Mouse (Mus musculus) heart, adult 2 months (tissue): Measurements from ENCODE around the gene Zbtb8a. TPM values are rescaled to one million over a fixed set of nuclear protein-coding genes. Genes with fewer than 3 reads are reported as not detected.

ENCODE experiments used
- DNase-seq, 2 experiments: peaks; one replicate each; pipeline ENCODE4 v3.0.0; 2021
- H3K27ac ChIP-seq: fragments of 200-600 bp; 2 replicates; pipeline ENCODE4 v1.8.1; 2022
- H3K27me3 ChIP-seq: fragments of 200-500 bp; 2 replicates; pipeline ENCODE4 v1.6.1; 2012; ENCODE audit warnings: mild to moderate bottlenecking, low read length, inconsistent platforms, mixed read lengths; ENCODE audit not compliant: control insufficient read depth, insufficient read depth
- H3K36me3 ChIP-seq: fragments of 200-500 bp; 2 replicates; pipeline ENCODE4 v1.6.1; 2012; ENCODE audit warnings: low read length, inconsistent platforms; ENCODE audit not compliant: control insufficient read depth, insufficient read depth
- H3K4me1 ChIP-seq: fragments of 200-500 bp; 2 replicates; pipeline ENCODE4 v1.6.1; 2011; ENCODE audit warnings: low read length; ENCODE audit not compliant: control insufficient read depth, insufficient read depth
- H3K4me3 ChIP-seq: fragments of 200-600 bp; 2 replicates; pipeline ENCODE4 v1.8.1; 2022
- H3K79me2 ChIP-seq: fragments of 200-500 bp; replicated peaks from 2 replicates; pipeline ENCODE4 v1.6.1; 2012; ENCODE audit warnings: mild to moderate bottlenecking, inconsistent platforms, low read length, moderate library complexity, mixed read lengths; ENCODE audit not compliant: control insufficient read depth, insufficient read depth
- H3K9ac ChIP-seq: fragments of 200-500 bp; 2 replicates; pipeline ENCODE4 v1.6.1; 2012; ENCODE audit warnings: low read depth, mild to moderate bottlenecking, control low read depth, inconsistent platforms, low read length, mixed read lengths
- CTCF ChIP-seq: fragments of 200-600 bp; IDR thresholded peaks from 2 replicates; pipeline ENCODE4 v1.8.1; 2022; ENCODE audit warnings: antibody characterized with exemption, mild to moderate bottlenecking, moderate library complexity
- EP300 ChIP-seq: fragments of 200-500 bp; IDR thresholded peaks from 2 replicates; pipeline ENCODE4 v1.6.1; 2011; ENCODE audit warnings: low read depth, low read length, control low read depth; ENCODE audit not compliant: insufficient read depth
- POLR2A ChIP-seq: fragments of 200-500 bp; IDR thresholded peaks from 2 replicates; pipeline ENCODE4 v1.6.1; 2011; ENCODE audit warnings: mild to moderate bottlenecking, low read depth, low read length, control low read depth; ENCODE audit not compliant: insufficient read depth
- WGBS: fragments of 180-500 bp; shearing (Covaris S2); methylation state at CpG from one replicate; pipeline ENCODE4 v1.1.7; 2018; 5-methylcytosine and 5-hydroxymethylcytosine counted together
- intact Hi-C: fragments of 180-260 bp; cut with DNase I; formaldehyde crosslinking; loops from one replicate; pipeline ENCODE4 v1.15.1; 2025
- polyA plus RNA-seq: library from polyadenylated mRNA; depleted of rRNA; stranded (reverse); fragments of >200 nt; gene quantifications from 2 replicates; pipeline ENCODE4 v1.2.3, GENCODE M21; 2012
- total RNA-seq, 2 experiments: library from RNA; stranded (reverse); gene quantifications; 2 replicates each; pipeline ENCODE4 v1.2.3; 2021

Gene Zbtb8a
- total and polyA plus RNA-seq, 3 experiments = 2.5 to 3.5 (median 3.2) TPM

GRCm38 (mm10) chr4:129350644-129351043 is 27.3 kb downstream of the Zbtb8a start:
- peak; percentile 66 to 81 for DNase-seq
- no peak overlapping the region for H3K9ac ChIP-seq
- 14% methylated on average over 1 of the region's 1 CpGs for WGBS
- no peak overlapping the region for H3K4me3 ChIP-seq
- no peaks in the 10 kb centered on the region for H3K27me3 ChIP-seq
- no peaks in the 10 kb centered on the region for H3K36me3 ChIP-seq
- peak; percentile 99; the same call in 1 of the 2 replicates for TF ChIP-seq CTCF
- 0 out of 2 replicates have a peak, but pooled peaks have one; percentile 66 for TF ChIP-seq EP300
- TF ChIP-seq POLR2A = no peak
- H3K79me2 ChIP-seq = no peaks in the 10 kb centered on the region
- no peaks in the 10 kb centered on the region; the same call in 1 of the 2 replicates for H3K4me1 ChIP-seq
- intact Hi-C loops = loop anchor here (1.0 to 2.0 kb wide), 2 partner anchors 56 to 105 kb away; no protein-coding TSS in a partner anchor
- H3K27ac ChIP-seq = no peak overlapping the region

- H3K36me3 ChIP-seq = no peaks in the 10 kb centered on the region
These were observed 31.3 kb downstream of the Zbtb8a start for GRCm38 (mm10) chr4:129346481-129347154.

GRCm38 (mm10) chr4:129342705-129343104 is 35.2 kb downstream of the Zbtb8a start:
- Histone ChIP-seq H3K27ac (no peak overlapping the region), H3K4me3 (no peak overlapping the region), H3K36me3 (no peaks in the 10 kb centered on the region), H3K27me3 (no peaks in the 10 kb centered on the region), H3K9ac (no peak overlapping the region), H3K4me1 (no peaks in the 10 kb centered on the region; the same call in 1 of the 2 replicates), H3K79me2 (no peaks in the 10 kb centered on the region)
- intact Hi-C loops = no loop called here
- DNase-seq = no peak
- WGBS = 92% methylated on average over 2 of the region's 2 CpGs
- TF ChIP-seq POLR2A (no peak), EP300 (no peak), CTCF (no peak)

More at GRCm38 (mm10) chr4:129346481-129347154, 31.3 kb downstream of the Zbtb8a start:
- Histone ChIP-seq H3K9ac (no peak overlapping the region), H3K27ac (no peak overlapping the region), H3K4me1 (no peaks in the 10 kb centered on the region; the same call in 1 of the 2 replicates), H3K79me2 (no peaks in the 10 kb centered on the region), H3K4me3 (no peak overlapping the region), H3K27me3 (no peaks in the 10 kb centered on the region)
- no peak for TF ChIP-seq EP300
- no peak for TF ChIP-seq CTCF
- TF ChIP-seq POLR2A = no peak
- intact Hi-C loops = no loop called here
- peak; percentile 26 to 27 for DNase-seq
- 32% methylated on average over 15 of the region's 15 CpGs for WGBS

- Histone ChIP-seq H3K79me2 (no peaks in the 10 kb centered on the region), H3K9ac (no peak overlapping the region), H3K4me3 (no peak overlapping the region), H3K27ac (no peak overlapping the region), H3K27me3 (no peaks in the 10 kb centered on the region), H3K4me1 (no peaks in the 10 kb centered on the region; the same call in 1 of the 2 replicates), H3K36me3 (no peaks in the 10 kb centered on the region)
- no peak for DNase-seq
- TF ChIP-seq EP300 = no peak
- peak; percentile 47 for TF ChIP-seq CTCF
- intact Hi-C loops = no loop called here
- WGBS = 85% methylated on average over 1 of the region's 1 CpGs
These were observed 36.0 kb downstream of the Zbtb8a start for GRCm38 (mm10) chr4:129341888-129342287.

- Histone ChIP-seq H3K4me3 (no peak overlapping the region), H3K27me3 (no peaks in the 10 kb centered on the region), H3K4me1 (no peaks in the 10 kb centered on the region), H3K36me3 (no peaks in the 10 kb centered on the region), H3K9ac (no peak overlapping the region), H3K27ac (no peak overlapping the region), H3K79me2 (no peaks in the 10 kb centered on the region)
- DNase-seq = no peak
- WGBS = 95% methylated on average over 3 of the region's 3 CpGs
- TF ChIP-seq CTCF = no peak
- TF ChIP-seq POLR2A = no peak
- no peak for TF ChIP-seq EP300
- intact Hi-C loops = no loop called here
These were observed 38.2 kb downstream of the Zbtb8a start for GRCm38 (mm10) chr4:129339743-129340142.

GRCm38 (mm10) chr4:129336291-129336690 is 41.6 kb downstream of the Zbtb8a start:
- peaks cover 2% of the 10 kb centered on the region for H3K4me1 ChIP-seq
- peak overlapping the region; percentile 62 for H3K4me3 ChIP-seq
- no peaks in the 10 kb centered on the region for H3K27me3 ChIP-seq
- intact Hi-C loops = no loop called here
- DNase-seq = no peak
- peaks cover 2% of the 10 kb centered on the region for H3K79me2 ChIP-seq
- 44% methylated on average over 14 of the region's 14 CpGs for WGBS
- peak overlapping the region; percentile 41 for H3K9ac ChIP-seq
- no peak for TF ChIP-seq EP300
- no peak for TF ChIP-seq CTCF
- TF ChIP-seq POLR2A = no peak
- peak overlapping the region; percentile 96 for H3K27ac ChIP-seq
- peaks cover 22% of the 10 kb centered on the region for H3K36me3 ChIP-seq
